Mouse (Mus musculus) myocyte (in vitro differentiated cells): ENCODE measurements around the gene Slc35e1. TPM values are rescaled to one million over a fixed set of nuclear protein-coding genes. Genes with fewer than 3 reads are reported as not detected.

Experiments
- H3K27me3 ChIP-seq: one replicate; pipeline ENCODE4 v1.6.1; 2011; ENCODE audit not compliant: control insufficient read depth, insufficient read depth, insufficient read length
- H3K36me3 ChIP-seq: one replicate; pipeline ENCODE4 v1.6.1; 2011; ENCODE audit not compliant: control insufficient read depth, insufficient read depth
- H3K4me2 ChIP-seq: one replicate; pipeline ENCODE4 v1.6.1; 2011; ENCODE audit warnings: low read depth, control low read depth
- H3K4me3 ChIP-seq: one replicate; pipeline ENCODE4 v1.5.1; 2011; ENCODE audit warnings: mild to moderate bottlenecking, control low read depth, moderate library complexity
- H3K79me2 ChIP-seq: one replicate; pipeline ENCODE4 v1.6.1; 2011; ENCODE audit not compliant: control insufficient read depth, insufficient read depth
- H3ac ChIP-seq: one replicate; pipeline ENCODE4 v1.6.1; 2011; ENCODE audit not compliant: control insufficient read depth, insufficient read length
- E2F4 ChIP-seq: IDR thresholded peaks from one replicate; pipeline ENCODE4 v1.6.1; 2011; ENCODE audit warnings: mild to moderate bottlenecking, control low read depth, moderate library complexity; ENCODE audit not compliant: insufficient read depth
- MYOG ChIP-seq, 3 experiments: IDR thresholded peaks; one replicate each; pipeline ENCODE4 v1.6.1; 2011; ENCODE audit warnings: control low read depth in 2 of 3, low read depth in 2 of 3, mild to moderate bottlenecking in 2 of 3; ENCODE audit not compliant: insufficient read length in 2 of 3, control insufficient read depth in 1 of 3, insufficient read depth in 1 of 3
- REST ChIP-seq: IDR thresholded peaks from one replicate; pipeline ENCODE4 v1.6.1; 2011; ENCODE audit warnings: mild to moderate bottlenecking, control low read depth, moderate library complexity; ENCODE audit not compliant: insufficient read depth, insufficient read length
- TCF12 ChIP-seq: IDR thresholded peaks from one replicate; pipeline ENCODE4 v1.6.1; 2011; ENCODE audit warnings: mild to moderate bottlenecking, control low read depth; ENCODE audit not compliant: poor library complexity, insufficient read depth, severe bottlenecking
- USF1 ChIP-seq: IDR thresholded peaks from one replicate; pipeline ENCODE4 v1.6.1; 2011; ENCODE audit warnings: low read depth, mild to moderate bottlenecking, control low read depth, moderate library complexity
- polyA plus RNA-seq: library from polyadenylated mRNA; unstranded; fragments of >200 nt; fragmentation: generic; extraction: Trizol; gene quantifications from one replicate; pipeline ENCODE4 v1.2.1, GENCODE M21; 2012; ENCODE audit warnings: missing spikeins

Gene Slc35e1
- polyA plus RNA-seq, 1 experiment: 25.9 TPM

DNA sequence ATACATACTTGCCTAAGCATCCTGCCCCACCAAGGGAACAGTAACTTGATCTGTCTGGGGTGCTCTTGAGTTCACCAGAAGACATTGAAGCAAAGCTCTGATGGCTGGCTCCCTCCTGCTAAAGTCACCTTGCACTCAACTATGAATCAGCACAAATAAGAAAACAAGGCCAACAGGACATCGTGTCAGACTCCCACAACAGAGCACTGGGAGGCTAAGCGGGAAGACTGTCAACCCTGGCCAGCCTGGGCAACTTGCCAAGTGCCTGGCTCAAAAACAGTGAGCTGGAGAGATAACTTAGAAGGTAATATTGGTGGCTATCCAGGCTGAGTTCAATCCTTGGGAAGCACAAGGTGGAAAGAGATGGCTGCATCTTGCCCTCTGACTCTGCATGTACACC lies 57.5 kb downstream of the Slc35e1 start:
- H3K79me2 ChIP-seq: no peaks in the 10 kb centered on the region
- no peak for TF ChIP-seq REST
- no peak for TF ChIP-seq USF1
- TF ChIP-seq TCF12: no peak
- TF ChIP-seq E2F4: no peak
- TF ChIP-seq MYOG (IDR thresholded peaks at IDR 0.05; ENCODE audit: control insufficient read depth in 1 of 3, insufficient read depth in 1 of 3, insufficient read length in 2 of 3, low read depth in 2 of 3): no peak
- H3K36me3 ChIP-seq: no peaks in the 10 kb centered on the region

More for the DNA sequence above, 57.5 kb downstream of the Slc35e1 start:
- Histone ChIP-seq H3K27me3 (no peaks in the 10 kb centered on the region), H3ac (no peak overlapping the region), H3K4me3 (no peak overlapping the region), H3K4me2 (no peak overlapping the region)

Other genes with a start within 250 kb of the Slc35e1 start
- gene Gm10282, start 187.4 kb downstream of the Slc35e1 start, polyA plus RNA-seq: 63.4 TPM
- gene Klf2, start 173.6 kb downstream of the Slc35e1 start, polyA plus RNA-seq: 9.8 TPM
- gene Eps15l1, start 71.2 kb downstream of the Slc35e1 start, polyA plus RNA-seq: 22.8 TPM
- 0.38 TPM for gene Calr3, start 48.7 kb downstream of the Slc35e1 start, polyA plus RNA-seq
- 7.3 TPM for gene 1700030K09Rik, start 48.7 kb downstream of the Slc35e1 start, polyA plus RNA-seq
- gene Cherp, start 17.4 kb downstream of the Slc35e1 start, polyA plus RNA-seq: 39.9 TPM
- gene Med26, start 55.7 kb upstream of the Slc35e1 start, polyA plus RNA-seq: 7.6 TPM
- gene Smim7, start 78.5 kb upstream of the Slc35e1 start, polyA plus RNA-seq: 74.3 TPM
- gene Tmem38a, start 79.4 kb upstream of the Slc35e1 start, polyA plus RNA-seq: 351 TPM
- gene Nwd1, start 154.1 kb upstream of the Slc35e1 start, polyA plus RNA-seq: 0.10 TPM
- gene Sin3b, start 230.7 kb upstream of the Slc35e1 start, polyA plus RNA-seq: 155 TPM